Mouse (Mus musculus): ENCODE measurements around the gene Etv6. TPM values are rescaled to one million over a fixed set of nuclear protein-coding genes. Genes with fewer than 3 reads are reported as not detected.
A peak's percentile ranks its signal among the peaks of the same experiment; 100 is the strongest.

The Etv6 gene
- total and polyA plus RNA-seq, 3 experiments, result 12.6 to 25.9 TPM; not detected in 1

DNA sequence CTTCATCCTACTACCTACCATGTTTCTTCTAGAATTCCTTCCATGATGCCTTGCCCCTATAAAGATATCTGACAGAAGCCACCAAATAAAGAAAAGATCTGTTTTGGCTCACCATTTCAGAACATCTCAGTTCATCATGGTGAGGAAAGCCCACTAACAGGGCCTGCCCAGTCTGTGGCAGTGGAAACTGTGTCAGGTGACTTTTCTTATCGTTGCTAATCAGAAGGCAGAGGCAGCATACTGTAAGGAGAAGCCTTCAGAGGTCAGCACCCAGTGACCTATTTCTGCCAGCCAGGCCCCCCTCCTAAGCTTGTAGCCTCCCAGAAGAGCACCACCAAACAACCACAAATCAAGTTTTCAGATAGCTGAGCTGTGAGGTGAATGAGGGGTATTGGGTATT, 135.7 kb downstream of the Etv6 start:
- Histone ChIP-seq H3K27ac (ENCODE audit: control insufficient read depth, low read depth, low read length) (peak overlapping the region; percentile 25; the same call in 1 of the 2 replicates), H3K4me1 (ENCODE audit: control insufficient read depth in 1 of 2, insufficient read depth in 2 of 2, low read length in 2 of 2) (peaks cover 19 to 21% of the 10 kb centered on the region in 2 experiments)

DNA sequence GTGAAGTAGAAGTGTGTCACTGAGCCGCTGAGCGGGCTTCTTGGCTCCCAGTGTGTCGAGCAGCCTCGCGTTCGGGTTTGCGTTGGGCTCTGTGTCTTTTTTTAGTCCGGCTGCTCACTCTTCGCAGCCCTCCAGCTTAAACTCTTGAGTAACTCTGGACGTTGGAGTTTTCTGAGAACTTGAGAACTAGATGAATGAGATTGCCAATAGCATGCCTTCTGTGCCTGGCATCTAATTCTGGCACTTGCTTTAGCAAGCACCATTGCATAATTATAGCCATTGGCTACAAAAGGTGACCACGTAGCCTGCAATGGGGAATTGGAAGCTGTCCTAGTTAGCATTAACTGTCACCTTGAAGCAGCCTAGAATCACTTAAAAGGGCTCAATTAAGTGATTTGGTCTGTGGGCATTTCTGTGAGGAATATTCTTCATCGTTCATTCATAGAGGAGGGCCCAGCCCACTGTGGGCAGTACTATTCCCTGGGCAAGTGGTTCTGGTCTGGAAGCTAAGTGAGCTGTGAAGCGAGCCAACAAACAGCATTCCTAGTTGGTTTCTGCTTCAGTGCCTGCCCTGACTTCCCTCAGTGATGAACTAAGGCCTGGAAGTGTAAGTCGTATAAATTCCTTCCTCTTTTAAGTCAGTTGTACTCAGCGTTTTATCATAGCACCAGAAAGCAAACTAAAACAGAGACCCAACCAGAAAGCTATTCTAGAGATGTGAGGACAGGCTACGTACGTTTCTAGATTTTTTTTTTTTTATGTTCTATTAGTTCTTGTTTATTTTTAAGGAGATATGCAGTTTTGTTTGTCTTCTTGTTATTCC, 136.6 kb downstream of the Etv6 start:
- Histone ChIP-seq H3K9ac (ENCODE audit: control insufficient read depth, low read depth, low read length, poor library complexity, severe bottlenecking) (no peak overlapping the region), H3K27ac (ENCODE audit: control insufficient read depth, low read depth, low read length) (peak overlapping the region; percentile 40; the same call in 1 of the 2 replicates), H3K4me3 (ENCODE audit: control insufficient read depth in 1 of 2, insufficient read depth in 1 of 2, low read depth in 2 of 2, low read length in 2 of 2) (no peak overlapping the region), H3K36me3 (ENCODE audit: control insufficient read depth in 1 of 2, insufficient read depth in 2 of 2, low read length in 2 of 2) (peaks cover 2 to 33% of the 10 kb centered on the region in 2 experiments), H3K79me2 (ENCODE audit: control insufficient read depth, insufficient read depth, low read length, poor library complexity) (peaks cover 9% of the 10 kb centered on the region; the same call in 1 of the 2 replicates), H3K27me3 (ENCODE audit: control insufficient read depth in 1 of 2, insufficient read depth in 2 of 2, low read length in 2 of 2) (no peaks in the 10 kb centered on the region), H3K9me3 (replicated peaks; ENCODE audit: insufficient read depth, low read length) (no peaks in the 10 kb centered on the region), H3K4me1 (ENCODE audit: control insufficient read depth in 1 of 2, insufficient read depth in 2 of 2, low read length in 2 of 2) (peaks cover 20 to 21% of the 10 kb centered on the region in 2 experiments)
- TF ChIP-seq CHD1 (IDR thresholded peaks at IDR 0.05; ENCODE audit: low read depth, low read length) (no peak), E2F4 (IDR thresholded peaks at IDR 0.05; ENCODE audit: borderline replicate concordance, low read depth, low read length) (no peak), ZMIZ1 (IDR thresholded peaks at IDR 0.05; ENCODE audit: low read depth, low read length) (no peak), UBTF (IDR thresholded peaks at IDR 0.05; ENCODE audit: borderline replicate concordance, insufficient read depth, low read depth, low read length) (no peak), GABPA (IDR thresholded peaks at IDR 0.05; ENCODE audit: low read depth, low read length) (no peak), MEF2A (IDR thresholded peaks at IDR 0.05; ENCODE audit: extremely low read depth, insufficient replicate concordance, low read depth, low read length, poor library complexity, severe bottlenecking) (no peak), SMC3 (IDR thresholded peaks at IDR 0.05; ENCODE audit: low read depth, low read length) (no peak), EP300 (IDR thresholded peaks at IDR 0.05; ENCODE audit: low read depth in 1 of 2, low read length in 2 of 2) (no peak; a peak in 1 of 4 replicates)
- peak; percentile 59 for DNase-seq (ENCODE audit: low read depth, low spot score)

More for the DNA sequence above, 135.7 kb downstream of the Etv6 start:
- no peak overlapping the region for H3K9ac ChIP-seq (ENCODE audit: control insufficient read depth, low read depth, low read length, poor library complexity, severe bottlenecking)
- peak; percentile 37 for DNase-seq (ENCODE audit: low read depth, low spot score)
- H3K36me3 ChIP-seq (ENCODE audit: control insufficient read depth in 1 of 2, insufficient read depth in 2 of 2, low read length in 2 of 2), result peaks cover 5 to 32% of the 10 kb centered on the region in 2 experiments
- no peak overlapping the region for H3K4me3 ChIP-seq (ENCODE audit: control insufficient read depth in 1 of 2, insufficient read depth in 1 of 2, low read depth in 2 of 2, low read length in 2 of 2)
- TF ChIP-seq MAZ (IDR thresholded peaks at IDR 0.05; ENCODE audit: low read depth, low read length) (no peak), KAT2A (conservative IDR thresholded peaks at IDR 0.05; ENCODE audit: low read depth, low read length) (no peak), GABPA (IDR thresholded peaks at IDR 0.05; ENCODE audit: low read depth, low read length) (no peak), HCFC1 (IDR thresholded peaks at IDR 0.05; ENCODE audit: low read depth, low read length) (no peak), USF1 (IDR thresholded peaks at IDR 0.05; ENCODE audit: low read depth, low read length) (peak; percentile 74), BHLHE40 (IDR thresholded peaks at IDR 0.05; ENCODE audit: borderline replicate concordance, low read depth, low read length) (no peak)
- no peaks in the 10 kb centered on the region for H3K9me3 ChIP-seq (replicated peaks; ENCODE audit: insufficient read depth, low read length)
- H3K79me2 ChIP-seq (ENCODE audit: control insufficient read depth, insufficient read depth, low read length, poor library complexity), result peaks cover 7% of the 10 kb centered on the region; the same call in 1 of the 2 replicates
- H3K27me3 ChIP-seq (ENCODE audit: control insufficient read depth in 1 of 2, insufficient read depth in 2 of 2, low read length in 2 of 2), result no peaks in the 10 kb centered on the region
